Mouse (Mus musculus): ENCODE measurements around the gene Fam213a. TPM values are rescaled to one million over a fixed set of nuclear protein-coding genes. Genes with fewer than 3 reads are reported as not detected.
A peak's percentile ranks its signal among the peaks of the same experiment; 100 is the strongest.

The Fam213a gene
- polyA plus RNA-seq, 1 experiment from 2014 or later: 59.2 TPM

DNA sequence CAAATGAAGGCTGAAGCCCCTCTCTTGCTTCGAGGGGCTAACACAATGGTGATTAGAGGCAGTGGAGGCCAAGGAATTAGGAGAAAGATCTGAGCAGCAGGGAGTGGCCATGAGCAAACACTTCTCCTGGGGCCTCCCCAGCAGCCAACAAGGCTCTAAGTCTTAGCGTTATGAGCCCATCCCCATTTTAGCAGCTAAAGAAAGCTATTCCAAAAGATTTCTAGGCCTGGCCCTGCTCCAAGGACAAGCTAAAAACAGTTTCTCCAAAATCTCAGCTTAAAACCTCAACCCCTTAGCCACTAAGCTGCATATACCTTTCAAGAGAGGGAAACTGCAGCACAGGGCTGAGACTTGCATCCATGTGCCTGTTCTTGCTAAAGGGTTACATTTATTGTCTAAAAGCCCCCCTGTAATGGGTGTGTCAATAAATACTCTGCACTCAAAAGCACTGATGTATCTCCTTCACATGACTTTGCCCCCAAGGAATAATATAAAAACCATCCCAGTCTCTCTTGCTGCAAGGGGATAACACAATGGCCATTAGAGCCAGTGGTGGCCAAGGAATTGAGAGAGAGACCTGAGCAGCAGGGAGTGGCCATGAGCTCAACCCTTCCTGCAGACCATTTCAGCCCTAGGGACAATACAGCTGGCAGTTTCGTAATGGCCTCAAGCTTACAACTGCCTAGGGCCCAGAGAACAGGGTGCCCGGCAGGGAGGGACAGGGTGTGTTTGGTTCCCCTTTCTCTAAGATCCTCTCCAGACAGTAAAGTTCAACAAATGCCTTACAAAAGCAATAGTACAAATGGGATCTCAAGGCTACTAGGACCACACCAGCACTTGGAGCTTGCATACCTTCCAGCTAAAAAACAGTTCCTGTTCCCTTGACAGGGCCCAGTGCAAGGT, 55.3 kb downstream of the Fam213a start:
- ATAC-seq (ENCODE audit: low FRiP score, low read depth): no peak
- 17% methylated on average over 4 of the region's 4 CpGs for WGBS
- H3K4me2 ChIP-seq (replicated peaks): peak overlapping the region; percentile 34
- no peak overlapping the region for H3K4me3 ChIP-seq
- H3K4me1 ChIP-seq: peaks cover 85% of the 10 kb centered on the region
- no peaks in the 10 kb centered on the region for H3K36me3 ChIP-seq
- H3K9ac ChIP-seq: no peak overlapping the region
- no peaks in the 10 kb centered on the region for H3K27me3 ChIP-seq (replicated peaks)
- no peaks in the 10 kb centered on the region for H3K9me3 ChIP-seq
- H3K27ac ChIP-seq: peak overlapping the region; percentile 72

DNA sequence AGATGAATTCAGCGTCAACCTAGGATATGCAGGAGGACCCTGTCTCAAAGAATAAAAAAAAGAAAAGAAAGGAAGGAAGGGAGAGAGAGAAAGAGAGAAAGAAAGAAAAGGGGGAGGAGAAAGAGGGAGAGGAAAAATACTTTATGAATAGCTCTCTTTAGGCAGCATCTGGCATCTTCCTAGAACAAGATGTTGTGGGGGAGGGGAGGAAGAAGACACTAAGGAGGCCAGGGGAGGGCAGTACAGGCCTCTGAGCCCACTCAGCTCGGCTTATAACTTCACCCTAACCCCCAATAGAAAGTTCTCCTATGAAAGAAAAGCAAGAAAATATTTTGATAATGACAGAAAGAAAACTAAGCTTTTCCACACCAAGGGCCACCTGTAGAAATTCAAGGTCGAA, 56.0 kb downstream of the Fam213a start:
- Histone ChIP-seq H3K27me3 (replicated peaks) (no peaks in the 10 kb centered on the region), H3K27ac (peak overlapping the region; percentile 72; the same call in 1 of the 2 replicates), H3K36me3 (no peaks in the 10 kb centered on the region), H3K9me3 (no peaks in the 10 kb centered on the region), H3K9ac (no peak overlapping the region), H3K4me2 (replicated peaks) (no peak overlapping the region), H3K4me1 (peaks cover 85% of the 10 kb centered on the region), H3K4me3 (no peak overlapping the region)
- 43% methylated on average over 3 of the region's 3 CpGs for WGBS
- no peak for ATAC-seq (ENCODE audit: low FRiP score, low read depth)

DNA sequence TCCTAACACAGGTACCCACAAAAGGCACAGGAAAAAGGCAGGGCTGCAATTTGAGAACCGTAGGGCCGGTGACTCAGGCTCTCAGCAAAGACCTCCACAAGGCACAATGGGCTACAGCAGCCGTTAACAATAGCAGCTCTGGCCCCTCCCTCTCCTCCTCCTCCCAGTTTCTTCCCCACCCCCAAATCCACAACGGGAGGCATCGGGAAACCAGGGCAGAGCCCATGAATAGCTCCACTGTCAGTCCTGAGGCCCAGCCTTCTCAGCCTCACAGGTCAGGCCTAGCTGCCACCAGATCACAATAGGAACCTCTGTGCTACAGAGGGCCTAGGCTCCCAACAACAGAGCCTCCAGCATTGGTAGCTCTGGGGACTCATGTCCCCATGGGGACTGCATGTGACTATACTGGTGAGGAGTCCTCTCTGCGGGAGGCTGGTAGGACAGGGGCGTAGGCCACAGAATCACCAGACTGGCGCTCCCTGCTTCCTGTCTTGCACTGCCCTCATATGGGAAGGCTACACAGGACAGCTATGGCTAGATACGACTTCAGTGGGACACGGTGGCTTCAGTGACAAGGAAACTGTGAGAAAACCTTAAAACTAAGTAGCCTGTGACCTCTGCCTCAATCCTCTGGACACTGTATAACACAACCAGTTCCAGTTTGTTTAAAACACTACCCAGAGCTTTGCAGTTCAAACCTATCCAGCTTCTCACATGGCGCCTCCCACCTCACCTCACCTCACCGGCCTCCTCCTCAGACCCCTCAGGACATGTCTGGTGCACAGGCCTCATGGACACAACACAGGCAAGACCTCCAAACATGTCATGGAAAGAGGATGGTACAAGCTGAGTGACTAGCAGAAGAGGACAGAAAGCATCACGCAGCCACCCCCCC, 57.1 kb downstream of the Fam213a start:
- Histone ChIP-seq H3K9ac (peak overlapping the region; percentile 46), H3K27me3 (replicated peaks) (no peaks in the 10 kb centered on the region), H3K36me3 (no peaks in the 10 kb centered on the region), H3K4me2 (replicated peaks) (peak overlapping the region; percentile 45), H3K27ac (peak overlapping the region; percentile 91), H3K9me3 (no peaks in the 10 kb centered on the region), H3K4me3 (no peak overlapping the region), H3K4me1 (peaks cover 75% of the 10 kb centered on the region)
- WGBS: 19% methylated on average over 13 of the region's 13 CpGs
- ATAC-seq (ENCODE audit: low FRiP score, low read depth): peak; percentile 87

DNA sequence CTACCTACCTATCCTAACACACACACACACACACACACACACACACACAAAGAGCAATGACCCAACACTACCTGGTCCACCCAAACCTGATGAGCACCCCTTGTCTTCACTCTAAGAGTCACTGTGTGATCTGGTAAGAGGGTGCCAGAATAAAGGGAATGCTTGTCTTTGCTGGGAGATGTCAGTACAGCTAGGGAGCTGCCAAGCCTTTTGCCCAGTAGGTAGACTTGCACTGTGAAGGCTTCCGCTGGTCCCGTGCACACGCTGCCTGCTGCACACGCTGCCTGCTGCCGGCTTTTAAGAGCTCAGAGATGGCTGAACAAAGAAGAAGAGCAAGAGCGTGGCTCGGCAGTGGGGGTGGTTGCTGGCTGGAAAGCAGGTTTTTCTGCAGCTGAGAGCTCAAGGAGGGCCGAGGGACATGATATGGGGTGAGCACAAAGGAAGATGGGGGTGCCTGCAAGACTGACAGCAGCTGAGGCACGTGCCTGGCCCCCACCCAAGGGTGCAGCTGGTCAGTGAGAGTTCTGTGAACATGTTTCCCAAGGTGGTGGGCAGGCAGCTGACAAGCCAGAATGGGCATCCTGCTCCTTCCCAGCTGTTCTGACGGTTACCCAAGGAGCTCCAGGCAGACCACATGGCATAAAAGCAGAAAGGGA, 57.9 kb downstream of the Fam213a start:
- H3K9me3 ChIP-seq: no peaks in the 10 kb centered on the region
- peak; percentile 65 for ATAC-seq (ENCODE audit: low FRiP score, low read depth)
- peak overlapping the region; percentile 91 for H3K27ac ChIP-seq
- H3K4me3 ChIP-seq: no peak overlapping the region
- peaks cover 77% of the 10 kb centered on the region for H3K4me1 ChIP-seq
- H3K9ac ChIP-seq: peak overlapping the region; percentile 46
- H3K36me3 ChIP-seq: no peaks in the 10 kb centered on the region
- 3% methylated on average over 10 of the region's 10 CpGs for WGBS
- no peaks in the 10 kb centered on the region for H3K27me3 ChIP-seq (replicated peaks)
- peak overlapping the region; percentile 45 for H3K4me2 ChIP-seq (replicated peaks)

DNA sequence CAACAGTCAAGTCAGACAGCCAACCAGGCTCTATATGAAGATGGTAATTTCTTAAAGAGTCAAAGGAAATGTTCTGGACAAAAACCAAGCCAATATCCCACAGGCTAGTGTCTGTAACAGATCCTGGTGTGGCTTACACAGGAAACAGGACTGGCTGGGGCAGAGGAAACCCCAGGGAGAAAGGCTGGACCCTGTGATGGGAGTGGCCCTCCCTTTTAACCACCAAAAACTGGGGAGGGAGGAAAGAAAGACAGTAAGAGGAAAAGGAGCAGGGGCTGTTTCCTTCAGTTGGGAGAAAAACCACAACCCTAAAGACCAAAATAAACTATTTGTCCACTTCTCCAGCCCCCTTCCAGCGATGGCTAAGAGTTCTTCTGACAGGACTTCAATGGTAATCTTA, 58.4 kb downstream of the Fam213a start:
- ATAC-seq (ENCODE audit: low FRiP score, low read depth): no peak
- Histone ChIP-seq H3K27ac (peak overlapping the region; percentile 91), H3K9me3 (no peaks in the 10 kb centered on the region), H3K36me3 (no peaks in the 10 kb centered on the region), H3K4me2 (replicated peaks) (peak overlapping the region; percentile 45), H3K4me1 (peaks cover 78% of the 10 kb centered on the region), H3K4me3 (no peak overlapping the region), H3K9ac (no peak overlapping the region), H3K27me3 (replicated peaks) (no peaks in the 10 kb centered on the region)
- WGBS: 58% methylated on average over 1 of the region's 1 CpGs

DNA sequence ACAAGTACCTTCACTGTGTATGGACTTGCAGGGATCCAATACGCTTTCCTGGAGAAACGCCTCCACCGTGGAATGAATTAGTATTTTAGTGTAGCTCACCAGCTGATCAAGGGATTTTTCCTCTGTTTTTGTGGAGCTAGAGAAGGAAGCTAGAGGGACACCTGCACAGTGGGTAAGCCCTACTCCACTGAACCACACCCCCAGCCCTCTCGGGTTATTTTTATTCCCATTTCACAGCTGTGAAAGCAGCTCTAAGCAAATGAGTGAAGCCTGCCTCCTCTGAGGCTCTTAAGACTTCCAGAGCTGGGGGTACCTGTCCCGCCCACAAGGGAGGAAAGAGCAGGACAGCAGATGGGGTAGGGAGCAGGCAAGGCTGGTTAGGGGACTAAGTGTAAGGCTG, 60.2 kb downstream of the Fam213a start:
- Histone ChIP-seq H3K27ac (no peak overlapping the region), H3K27me3 (replicated peaks) (no peaks in the 10 kb centered on the region), H3K4me2 (replicated peaks) (no peak overlapping the region), H3K4me1 (peaks cover 75% of the 10 kb centered on the region), H3K9me3 (no peaks in the 10 kb centered on the region), H3K36me3 (no peaks in the 10 kb centered on the region; the same call in 1 of the 2 replicates), H3K4me3 (no peak overlapping the region), H3K9ac (no peak overlapping the region)
- 62% methylated on average over 5 of the region's 5 CpGs for WGBS
- no peak for ATAC-seq (ENCODE audit: low FRiP score, low read depth)

DNA sequence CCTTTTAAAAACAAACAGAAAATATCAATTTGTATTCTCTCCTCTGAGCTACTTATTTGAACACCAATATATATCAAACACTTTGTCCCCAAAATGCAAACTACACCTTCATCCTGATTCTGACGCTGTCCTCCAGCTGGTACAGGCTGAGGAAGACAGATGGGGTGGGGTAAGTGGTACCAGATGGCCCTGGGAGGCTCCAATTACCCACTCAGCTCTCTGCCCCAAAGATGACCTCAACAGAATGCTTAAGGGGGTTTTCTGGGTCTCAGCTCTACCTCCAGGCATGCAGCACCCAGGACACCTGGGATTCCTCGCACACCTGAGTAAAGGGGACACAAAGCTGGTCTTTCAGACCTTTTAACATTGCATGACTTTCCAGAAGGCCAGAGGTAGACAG, 60.9 kb downstream of the Fam213a start:
- no peaks in the 10 kb centered on the region for H3K9me3 ChIP-seq
- no peak for ATAC-seq (ENCODE audit: low FRiP score, low read depth)
- H3K9ac ChIP-seq: no peak overlapping the region
- no peaks in the 10 kb centered on the region for H3K27me3 ChIP-seq (replicated peaks)
- H3K4me3 ChIP-seq: no peak overlapping the region
- H3K4me1 ChIP-seq: peaks cover 75% of the 10 kb centered on the region
- no peak overlapping the region for H3K27ac ChIP-seq
- no peaks in the 10 kb centered on the region; the same call in 1 of the 2 replicates for H3K36me3 ChIP-seq
- H3K4me2 ChIP-seq (replicated peaks): no peak overlapping the region
- WGBS: 34% methylated on average over 2 of the region's 2 CpGs

DNA sequence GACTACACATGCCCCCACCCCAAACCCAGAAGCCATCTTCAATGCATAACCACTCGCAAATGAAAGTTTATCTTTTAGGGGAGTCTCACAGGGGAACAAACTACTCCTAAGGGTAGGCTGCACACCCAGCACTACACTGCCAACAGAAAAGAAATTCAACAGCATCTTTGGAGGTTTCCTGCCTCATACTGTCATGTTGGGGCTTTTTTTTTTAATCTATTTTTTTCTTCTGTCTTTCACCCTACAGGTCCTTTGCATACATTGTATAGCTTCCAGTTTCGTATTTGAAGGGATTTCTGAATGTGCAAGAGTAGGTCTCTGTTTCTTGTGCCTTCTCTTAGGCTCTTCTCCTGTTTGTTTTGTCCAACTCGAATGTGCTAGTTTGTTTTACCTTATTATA, 61.3 kb downstream of the Fam213a start:
- H3K36me3 ChIP-seq: no peaks in the 10 kb centered on the region; the same call in 1 of the 2 replicates
- no peak overlapping the region for H3K27ac ChIP-seq
- no peaks in the 10 kb centered on the region for H3K9me3 ChIP-seq
- no peaks in the 10 kb centered on the region for H3K27me3 ChIP-seq (replicated peaks)
- no peak overlapping the region for H3K9ac ChIP-seq
- no peak for ATAC-seq (ENCODE audit: low FRiP score, low read depth)
- peaks cover 72% of the 10 kb centered on the region for H3K4me1 ChIP-seq
- 84% methylated on average over 3 of the region's 3 CpGs for WGBS
- H3K4me2 ChIP-seq (replicated peaks): no peak overlapping the region
- no peak overlapping the region for H3K4me3 ChIP-seq

DNA sequence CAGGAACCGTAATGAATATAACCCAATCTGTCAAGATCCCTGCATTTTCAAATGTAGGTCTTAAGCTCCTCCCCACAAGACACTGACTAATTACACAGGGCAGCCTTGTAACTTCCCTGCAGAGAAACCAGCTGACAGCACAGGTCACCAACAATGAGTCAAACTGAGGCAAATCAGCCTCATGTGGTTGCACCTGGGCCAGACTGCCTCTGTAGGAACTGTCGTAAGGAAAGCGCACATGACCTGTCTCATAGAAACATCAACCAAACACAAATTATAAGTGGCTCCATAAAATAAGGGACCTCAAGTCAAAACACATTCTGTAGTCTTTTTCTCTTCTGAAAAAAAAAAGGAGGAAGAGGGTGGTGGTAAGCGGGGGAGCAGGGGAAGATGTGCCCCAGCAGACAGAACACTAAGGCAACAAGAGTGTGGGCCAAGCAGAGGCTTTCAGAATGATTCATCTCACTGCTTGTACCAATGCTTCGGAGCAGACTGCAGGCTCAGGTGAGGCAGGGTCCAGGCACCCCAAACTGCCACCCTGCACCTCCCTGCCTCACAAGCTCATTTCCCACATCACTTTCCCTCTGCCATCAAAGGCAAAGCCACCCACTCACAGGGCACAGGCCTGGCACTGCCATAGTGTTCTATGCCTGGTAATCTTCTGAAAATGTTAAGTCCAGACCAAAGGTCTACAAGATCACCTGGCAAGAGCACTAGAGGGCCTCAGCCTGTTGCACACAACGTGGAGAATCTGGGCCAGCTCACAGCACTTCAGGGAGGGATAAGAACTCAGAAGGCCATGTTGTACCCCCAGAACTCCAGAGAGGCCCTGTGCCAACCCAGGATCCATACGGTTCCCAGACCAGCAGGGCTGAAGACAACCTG, 63.6 kb downstream of the Fam213a start:
- Histone ChIP-seq H3K4me1 (peaks cover 50% of the 10 kb centered on the region), H3K9ac (no peak overlapping the region), H3K4me2 (replicated peaks) (no peak overlapping the region), H3K27ac (no peak overlapping the region), H3K4me3 (no peak overlapping the region), H3K27me3 (replicated peaks) (no peaks in the 10 kb centered on the region), H3K9me3 (no peaks in the 10 kb centered on the region), H3K36me3 (peaks cover 7% of the 10 kb centered on the region)
- no peak for ATAC-seq (ENCODE audit: low FRiP score, low read depth)
- WGBS: 72% methylated on average over 7 of the region's 7 CpGs

DNA sequence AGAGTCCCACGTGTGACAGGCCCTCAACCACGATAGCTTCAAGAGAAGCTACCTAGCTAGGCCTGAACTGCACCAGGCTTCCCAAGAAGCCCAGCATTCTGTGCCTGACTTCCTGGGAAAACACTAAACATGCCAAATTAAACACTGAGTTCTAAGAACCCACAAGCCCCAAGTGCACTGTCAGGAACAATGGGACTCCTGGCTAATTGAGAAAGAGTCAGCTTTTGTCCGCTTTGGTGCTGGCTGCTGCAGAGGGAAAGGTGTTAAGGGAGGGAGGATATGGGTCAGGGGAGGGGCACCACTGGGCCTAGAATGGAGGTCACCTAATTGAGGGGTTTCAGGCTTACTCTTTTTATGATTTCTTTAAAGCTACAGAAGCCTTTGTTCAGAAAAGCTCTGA, 64.5 kb downstream of the Fam213a start:
- Histone ChIP-seq H3K27me3 (replicated peaks) (no peaks in the 10 kb centered on the region), H3K4me3 (no peak overlapping the region), H3K27ac (no peak overlapping the region), H3K4me2 (replicated peaks) (no peak overlapping the region), H3K9me3 (no peaks in the 10 kb centered on the region), H3K9ac (no peak overlapping the region), H3K36me3 (peaks cover 12% of the 10 kb centered on the region), H3K4me1 (peaks cover 42% of the 10 kb centered on the region)
- no peak for ATAC-seq (ENCODE audit: low FRiP score, low read depth)
- WGBS: 39% methylated on average over 3 of the region's 3 CpGs

DNA sequence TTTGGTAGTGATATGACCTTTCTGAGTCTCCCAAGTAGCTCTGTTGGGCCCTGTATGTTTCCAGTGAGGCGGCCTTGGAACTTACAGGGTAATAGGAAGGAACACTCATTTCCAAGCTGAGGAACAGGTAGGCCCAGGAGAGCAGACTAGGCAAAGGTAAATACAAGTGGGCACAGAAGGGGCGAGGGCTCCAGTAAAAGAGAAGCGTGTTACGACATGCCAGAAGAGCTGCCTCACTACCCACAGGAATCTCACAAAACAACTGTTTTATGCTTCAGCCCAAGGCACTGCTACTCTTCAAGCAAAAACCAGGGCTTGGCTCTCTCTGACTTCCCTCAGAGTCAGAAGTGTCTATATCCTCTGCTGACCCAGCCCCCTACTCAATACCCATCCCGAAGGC, 65.1 kb downstream of the Fam213a start:
- Histone ChIP-seq H3K9ac (no peak overlapping the region), H3K4me1 (peaks cover 37% of the 10 kb centered on the region), H3K9me3 (no peaks in the 10 kb centered on the region), H3K4me3 (no peak overlapping the region), H3K27ac (no peak overlapping the region), H3K36me3 (peaks cover 12% of the 10 kb centered on the region), H3K4me2 (replicated peaks) (no peak overlapping the region), H3K27me3 (replicated peaks) (no peaks in the 10 kb centered on the region)
- 88% methylated on average over 5 of the region's 5 CpGs for WGBS
- ATAC-seq (ENCODE audit: low FRiP score, low read depth): no peak

Measured in neural tube, embryonic 12.5 days (tissue).